Mouse (Mus musculus) cerebellum, postnatal 10 days (tissue): ENCODE results near the gene Defb41.
A peak's percentile ranks its signal among the peaks of the same experiment; 100 is the strongest.
"Not testable (repeated sequence)": the region's sequence is repeated elsewhere in the genome, so short reads cannot be mapped to it uniquely, and the experiment has no call there.

Experiments used
- DNase-seq, 2 experiments: peaks; one replicate each; pipeline ENCODE4 v3.0.0; 2021; ENCODE audit warnings: mixed read lengths in 2 of 2

Defb41 gene

DNA sequence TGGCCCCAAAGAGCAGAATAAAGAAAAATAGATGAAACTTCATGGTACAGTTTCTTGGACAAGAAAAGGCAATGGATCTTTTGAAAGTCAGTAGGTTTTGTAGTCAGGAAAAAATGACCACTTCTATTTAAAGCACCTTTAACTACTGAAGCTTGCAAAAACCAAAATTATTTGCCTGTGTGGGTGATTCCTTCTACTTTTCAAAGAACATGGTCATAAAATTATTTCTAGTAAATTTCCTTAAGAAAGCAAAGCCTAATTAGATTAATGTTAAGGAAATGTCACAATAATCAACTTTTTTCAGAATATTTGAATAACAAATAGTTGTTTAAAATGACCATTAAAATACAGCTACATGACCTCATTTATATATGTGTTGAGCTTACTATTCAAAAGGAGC is at the start of gene Defb41:
Gene Defb41 (minus strand): TSS at position 101 of the 400 bp plus-strand sequence.
- DNase-seq, result no peak

DNA sequence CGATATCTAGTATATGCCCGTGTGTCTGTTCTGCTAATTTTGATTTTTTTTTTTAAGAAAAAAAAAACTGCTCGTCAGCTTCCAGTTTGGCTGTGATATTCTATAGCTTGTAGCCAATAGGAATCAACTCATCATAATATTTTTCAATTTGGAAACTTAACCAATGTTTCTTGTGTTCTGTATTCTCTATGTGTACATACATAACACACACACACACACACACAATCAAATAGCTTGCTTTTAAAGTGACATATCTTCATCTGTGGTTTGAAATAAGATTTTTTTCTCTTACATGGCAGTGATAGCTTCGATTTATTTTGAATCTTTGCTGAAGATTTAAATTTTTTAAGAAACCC is 43.5 kb upstream of the Defb41 start:
- no peak for DNase-seq

DNA sequence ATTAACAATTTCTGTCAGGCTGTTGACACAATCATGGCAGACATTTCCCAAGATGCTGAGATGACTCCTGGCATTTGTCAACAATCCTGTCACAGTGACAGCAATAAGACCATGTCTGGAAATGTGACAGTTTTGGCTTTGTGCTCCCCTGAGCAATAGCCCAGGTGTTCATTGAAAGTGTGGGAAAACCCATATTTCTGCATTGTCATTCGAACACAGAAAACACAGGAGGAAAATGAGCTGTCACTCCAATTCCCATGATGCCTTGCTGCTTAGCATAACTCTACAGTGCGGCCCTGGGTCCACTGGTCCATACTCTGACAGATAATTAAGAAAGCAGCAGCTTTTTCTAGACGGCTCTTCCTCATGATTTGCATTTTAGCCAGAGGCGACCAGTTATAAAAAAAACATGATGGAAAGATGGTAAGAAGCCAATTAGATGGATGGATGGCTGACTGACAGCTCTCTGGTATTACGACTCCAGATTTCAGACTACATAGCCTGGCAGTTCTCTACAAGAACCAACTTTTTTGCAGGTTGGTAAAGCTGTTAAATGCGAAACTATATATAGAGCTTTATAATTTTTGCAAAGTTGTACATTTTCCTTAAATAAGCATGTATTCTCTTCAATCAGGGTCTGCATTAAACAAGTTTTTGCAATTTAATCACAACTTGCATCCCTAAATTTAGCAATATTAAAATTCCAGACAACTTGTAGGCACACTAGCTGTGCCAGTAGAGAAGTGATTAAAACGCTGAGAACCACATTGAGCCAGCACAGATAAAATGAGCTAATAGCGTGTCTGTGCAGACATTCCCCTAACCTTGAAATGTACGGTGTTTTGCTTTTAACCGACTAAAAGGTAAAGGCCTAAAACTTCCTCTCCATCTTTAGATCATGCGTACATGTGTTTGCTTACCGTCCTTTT is 42.9 kb upstream of the Defb41 start:
- peak in 1 of 2 experiments; percentile 3 for DNase-seq

DNA sequence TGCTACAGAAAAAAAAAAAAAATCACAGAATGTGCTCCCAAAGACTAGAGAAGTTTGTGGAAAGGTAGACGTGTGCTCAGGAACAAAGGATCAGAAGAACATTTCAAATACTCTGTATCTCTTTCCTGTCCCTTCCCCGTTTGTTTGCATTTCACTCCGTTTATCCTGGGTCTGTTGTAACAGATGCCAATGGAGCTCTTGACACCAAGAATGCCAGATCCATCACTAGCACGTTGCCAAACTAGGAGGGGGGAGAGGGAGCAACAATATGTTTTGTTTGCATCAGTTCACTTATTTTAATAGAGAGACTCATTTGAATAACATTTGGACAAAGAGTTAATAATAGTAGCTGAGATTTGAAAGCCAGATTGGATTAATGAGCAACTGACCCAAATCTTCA is 27.6 kb upstream of the Defb41 start:
- peak; percentile 18 to 35 for DNase-seq

DNA sequence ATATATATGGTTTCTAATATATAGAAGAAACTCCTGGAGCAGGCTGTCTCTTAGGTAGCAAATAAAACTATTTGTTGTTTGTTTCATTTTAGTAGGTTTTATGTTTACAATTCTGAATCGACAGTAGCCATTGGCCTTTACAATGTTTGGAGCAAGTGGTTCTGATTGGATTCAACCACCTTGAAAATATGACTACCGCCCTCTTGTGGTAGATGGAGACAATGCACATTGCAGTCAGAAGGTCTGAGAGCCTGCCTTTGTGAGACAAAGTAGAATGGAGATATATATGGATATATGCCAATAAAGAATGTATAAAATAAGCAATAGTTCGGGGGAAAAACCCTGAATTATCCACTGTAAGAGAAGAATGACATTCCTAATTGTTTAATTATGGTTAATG is 23.9 kb upstream of the Defb41 start:
- peak; percentile 32 to 43 for DNase-seq

DNA sequence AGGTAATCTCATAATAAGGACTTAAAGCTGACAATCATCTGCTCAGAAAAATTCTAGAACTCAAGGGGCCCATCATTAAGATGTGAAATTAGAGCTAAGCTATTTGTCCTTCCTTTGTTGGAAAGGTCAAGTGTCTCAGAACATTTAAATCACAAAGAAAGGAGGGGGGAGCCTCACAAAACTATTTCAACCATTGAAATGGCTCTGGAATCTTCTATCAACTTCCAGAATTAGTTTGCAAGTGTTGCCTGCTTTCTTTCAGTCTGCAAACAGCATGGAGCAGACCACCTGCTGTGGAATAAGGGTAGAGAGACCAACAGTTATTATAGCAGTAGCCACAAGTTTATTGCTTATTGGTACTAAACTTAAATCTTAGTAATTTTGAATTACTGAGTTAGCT is 22.4 kb upstream of the Defb41 start:
- DNase-seq, result peak in 1 of 2 experiments; percentile 3

DNA sequence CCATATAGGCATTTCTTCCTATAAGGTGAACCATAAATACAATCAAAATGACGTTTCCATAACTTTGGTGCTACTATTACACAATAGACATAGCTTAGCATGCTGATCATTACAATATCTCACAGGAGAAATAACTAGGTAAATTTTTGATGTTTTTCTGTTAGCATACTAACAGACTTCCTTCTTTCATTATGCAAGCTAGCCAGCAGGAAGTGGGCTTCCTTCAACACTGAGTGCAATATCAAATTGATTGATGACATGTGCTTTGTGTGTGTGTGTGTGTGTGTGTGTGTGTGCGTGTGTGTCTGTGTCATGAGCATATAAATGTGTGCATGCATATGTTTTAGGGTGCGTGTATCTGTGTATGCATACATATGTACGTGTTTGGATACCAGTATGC is 6.2 kb upstream of the Defb41 start:
- DNase-seq, result no peak

DNA sequence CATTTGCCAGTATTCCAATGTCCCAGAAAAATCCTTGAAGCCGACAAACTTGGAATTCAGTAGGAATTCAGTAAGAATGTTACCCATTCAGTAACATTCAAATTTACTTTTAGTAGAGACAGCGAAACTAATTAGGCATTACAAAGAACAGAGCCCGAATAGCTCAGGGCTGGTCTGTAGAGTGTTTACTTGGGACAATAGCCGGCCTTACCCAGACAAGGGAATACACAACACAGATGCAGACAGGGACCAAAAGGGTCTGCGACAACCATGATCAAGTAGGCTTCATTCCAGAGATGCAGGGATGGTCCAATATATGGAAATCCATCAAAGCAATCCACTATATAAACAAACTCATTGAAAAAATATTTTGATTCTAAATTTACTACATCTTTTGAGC is 3.9 kb upstream of the Defb41 start:
- no peak for DNase-seq

DNA sequence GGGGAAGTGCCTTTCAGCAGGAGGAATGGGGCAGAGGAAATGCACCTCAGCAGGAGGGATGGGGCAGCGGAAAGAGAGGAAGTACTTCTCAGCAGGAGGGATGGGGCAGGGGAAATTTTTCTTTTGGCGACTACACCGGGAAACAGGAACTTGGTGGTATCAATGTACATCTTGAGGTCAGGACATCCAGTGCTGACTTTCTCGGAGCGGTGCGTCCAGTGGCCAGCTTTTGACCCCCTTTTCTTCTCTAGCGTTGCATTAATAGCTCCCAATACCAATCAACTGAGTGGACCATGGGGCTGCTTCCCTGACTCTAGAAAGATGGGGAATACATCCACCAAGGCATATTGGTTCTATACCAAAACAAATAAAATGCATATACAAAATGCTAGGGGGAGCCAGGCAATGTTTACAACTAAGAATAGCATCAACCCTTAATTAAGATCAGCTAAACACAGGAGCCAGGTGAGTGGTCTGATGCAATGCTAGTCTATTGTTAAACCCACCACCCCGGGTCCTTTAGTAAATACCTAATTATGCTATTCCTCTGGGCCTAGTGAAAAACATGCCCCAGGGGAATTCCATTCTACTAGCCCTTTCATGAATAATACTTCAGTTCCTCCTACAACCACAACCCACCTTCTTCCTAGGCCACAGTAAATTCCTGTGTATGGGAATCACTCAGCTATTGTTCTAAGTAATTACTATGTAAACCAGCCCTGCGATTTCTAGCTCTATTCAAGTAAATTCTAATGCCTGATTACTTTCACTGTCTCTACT is 18.9 kb downstream of the Defb41 start:
- not testable (repeated sequence) for DNase-seq

DNA sequence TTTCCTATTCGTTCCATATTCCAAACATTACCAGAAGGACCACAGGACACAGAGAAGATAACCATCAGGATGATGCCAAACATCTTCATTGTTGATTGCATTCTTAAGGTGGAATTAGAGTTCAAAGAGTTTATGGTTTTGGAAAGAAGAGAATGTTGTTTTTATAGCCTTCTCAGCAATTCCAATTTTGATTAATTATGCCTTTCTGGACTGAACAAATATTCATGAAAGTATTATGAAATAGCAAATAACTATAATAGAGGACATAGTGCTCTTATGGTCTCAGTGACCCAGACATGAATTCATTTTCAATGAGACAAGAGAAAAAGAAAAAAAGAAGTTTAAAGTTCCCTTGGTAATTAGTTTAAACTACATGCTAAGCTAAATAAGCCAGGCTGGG is 27.6 kb downstream of the Defb41 start, which contains the start of gene Defb18:
Gene Defb18 (minus strand): TSS at position 101 of the 400 bp plus-strand sequence.
- no peak for DNase-seq

DNA sequence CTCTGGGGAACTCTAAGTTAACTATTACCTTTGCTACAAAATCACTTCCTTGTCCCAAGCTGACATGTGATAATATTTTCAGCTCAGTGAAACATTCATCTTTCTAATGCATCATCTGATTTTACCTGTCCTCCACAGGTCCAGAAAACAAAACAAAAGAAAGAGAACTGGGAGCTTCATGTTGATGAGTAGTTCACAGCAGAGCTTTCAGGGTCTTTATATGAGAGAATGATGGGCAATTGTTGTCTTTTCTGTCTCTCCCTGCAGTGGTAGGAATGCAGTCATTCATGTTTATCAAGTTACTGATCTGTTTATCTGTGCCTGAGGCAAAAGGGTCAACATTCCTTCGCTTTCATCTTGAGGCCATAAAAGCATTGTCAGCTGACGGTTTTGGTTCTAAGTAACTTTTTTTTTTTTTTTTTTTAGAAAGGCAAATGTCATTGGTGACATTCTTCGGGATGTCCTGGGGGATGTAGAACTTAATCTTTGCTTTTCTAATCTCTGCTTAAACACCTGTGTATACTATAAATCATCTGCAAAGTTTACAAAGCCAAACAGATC is 41.5 kb downstream of the Defb41 start:
- no peak for DNase-seq
